Mouse (Mus musculus) adrenal gland, adult 18-20 months (tissue): ENCODE measurements at regions not wholly inside any gene's neighbourhood (a gene's known extent, or its start where the extent isn't known, plus 50 kb on each side); places are given as distances from the start of the nearest gene placed in this dataset.
A peak's percentile ranks its signal among the peaks of the same experiment; 100 is the strongest.

ENCODE experiments used
- DNase-seq, 2 experiments: peaks; one replicate each; pipeline ENCODE4 v3.0.0; 2021 to 2022; ENCODE audit warnings: low spot score in 2 of 2

DNA sequence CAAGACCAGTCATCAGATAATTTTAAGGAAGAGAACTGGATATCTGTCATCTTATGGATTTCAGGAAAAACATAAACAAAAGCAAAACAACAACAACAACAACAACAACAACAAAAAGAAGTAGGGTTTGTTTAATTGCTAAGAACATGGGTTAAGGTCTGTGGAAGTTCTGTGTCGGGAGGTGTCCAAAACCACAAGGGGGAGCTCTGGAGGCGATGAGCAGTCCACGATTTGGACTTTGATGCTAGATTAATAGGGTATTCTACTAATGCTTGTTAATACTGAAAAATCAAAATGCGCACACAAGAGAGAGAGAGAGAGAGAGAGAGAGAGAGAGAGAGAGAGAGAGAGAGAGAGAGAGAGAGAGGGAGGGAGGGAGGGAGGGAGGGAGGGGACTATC is 692.0 kb upstream of the Car10 start:
- DNase-seq = peak; percentile 2 to 26

DNA sequence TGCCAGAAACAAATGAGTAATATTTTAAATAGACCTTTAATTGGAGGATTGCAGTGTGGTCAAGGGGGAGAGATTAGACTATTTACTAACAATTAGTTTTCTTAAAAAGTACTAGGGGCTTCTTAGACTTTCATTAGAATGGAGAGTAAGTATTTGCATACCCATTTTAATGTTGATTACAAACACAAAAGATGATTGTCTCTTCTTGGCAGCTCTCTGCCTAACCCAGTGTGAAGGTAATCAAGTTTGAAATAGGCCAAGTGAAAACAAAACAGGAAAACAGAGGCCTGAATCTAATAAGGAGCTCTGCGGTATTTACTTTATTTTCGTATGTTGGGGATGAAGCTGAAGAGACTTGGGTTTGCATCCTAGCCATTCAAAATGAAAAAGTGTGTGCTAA is 646.5 kb upstream of the Car10 start:
- no peak for DNase-seq

DNA sequence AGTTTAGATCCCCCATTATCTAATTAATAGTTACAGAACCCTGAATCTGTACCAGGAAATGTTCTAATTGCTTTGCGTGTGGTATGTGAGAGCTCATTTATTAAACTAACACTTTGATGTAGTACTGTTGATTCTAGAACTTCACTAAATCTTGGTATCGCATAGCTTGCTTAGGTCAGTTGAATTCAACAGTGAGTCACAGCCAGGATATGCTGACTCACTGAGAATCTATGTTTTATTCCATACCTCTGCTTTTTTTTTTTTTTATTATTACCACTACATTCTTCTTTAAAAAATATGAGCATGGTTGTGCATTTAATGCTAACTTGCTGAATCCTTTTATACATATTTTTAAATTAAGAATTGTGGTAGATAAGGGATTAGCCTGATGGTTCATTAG is 602.5 kb upstream of the Car10 start:
- no peak for DNase-seq
